Mouse (Mus musculus) T-helper 1 cell (primary cell): ENCODE results near the gene Tab1.

Experiments used
- in situ Hi-C: fragments of 300-600 bp; cut with MboI, MseI; formaldehyde crosslinking; loops from one replicate; pipeline ENCODE4 v1.15.1; 2025; ENCODE audit warnings: high pct_unique_total_duplicates

Gene Tab1

DNA sequence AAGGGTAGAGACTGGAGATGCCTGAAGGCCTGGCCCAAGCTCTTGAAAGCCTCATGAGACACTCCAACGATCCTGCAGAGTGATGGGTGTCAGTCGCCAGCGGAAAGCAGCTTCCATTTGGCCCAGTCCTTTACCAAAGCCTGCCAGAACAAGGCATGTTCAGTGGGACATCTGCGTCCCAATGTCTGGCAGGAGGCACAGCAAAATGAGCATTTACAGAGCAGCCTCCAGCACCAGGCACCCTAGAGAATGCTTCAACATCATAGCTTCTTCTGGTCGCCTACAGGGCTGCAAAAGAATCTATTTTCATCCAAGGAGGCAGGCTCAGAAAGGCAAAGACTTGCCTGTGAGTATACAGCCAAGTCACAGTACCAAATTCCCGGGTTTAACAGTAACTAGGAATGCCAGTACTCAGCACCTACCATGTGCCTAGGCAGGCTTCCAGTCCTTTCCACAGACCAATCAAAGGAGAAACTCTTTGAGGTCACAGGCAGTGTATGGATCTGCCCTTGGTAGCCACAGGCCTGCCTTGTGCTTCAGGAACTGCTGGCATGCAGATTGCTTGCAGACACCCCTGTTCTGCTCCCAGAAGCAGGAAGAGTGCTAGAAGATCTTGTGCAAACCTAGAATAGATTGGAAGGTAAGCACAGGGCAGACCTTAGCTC, 69.3 kb downstream of the Tab1 start:
- in situ Hi-C loops = no loop called here

DNA sequence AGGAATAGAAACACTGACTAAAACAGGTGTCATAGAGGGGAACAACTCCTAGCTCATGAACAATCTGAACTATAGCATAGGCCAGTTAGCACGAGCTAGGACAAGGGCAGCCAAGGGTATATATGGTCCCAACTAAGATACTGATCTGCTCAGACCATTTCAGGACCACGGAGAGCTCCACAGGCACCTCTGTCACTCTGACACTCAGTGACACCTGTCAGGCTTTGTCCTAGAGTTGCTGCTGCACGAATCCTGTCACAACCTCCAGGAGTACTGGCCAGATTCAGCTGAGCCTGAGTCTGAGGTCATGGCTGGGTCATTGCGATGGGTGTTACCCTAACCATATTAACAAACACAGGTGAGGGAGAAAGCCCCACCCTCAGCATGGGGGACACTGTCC, 70.5 kb downstream of the Tab1 start:
- in situ Hi-C loops = no loop called here

DNA sequence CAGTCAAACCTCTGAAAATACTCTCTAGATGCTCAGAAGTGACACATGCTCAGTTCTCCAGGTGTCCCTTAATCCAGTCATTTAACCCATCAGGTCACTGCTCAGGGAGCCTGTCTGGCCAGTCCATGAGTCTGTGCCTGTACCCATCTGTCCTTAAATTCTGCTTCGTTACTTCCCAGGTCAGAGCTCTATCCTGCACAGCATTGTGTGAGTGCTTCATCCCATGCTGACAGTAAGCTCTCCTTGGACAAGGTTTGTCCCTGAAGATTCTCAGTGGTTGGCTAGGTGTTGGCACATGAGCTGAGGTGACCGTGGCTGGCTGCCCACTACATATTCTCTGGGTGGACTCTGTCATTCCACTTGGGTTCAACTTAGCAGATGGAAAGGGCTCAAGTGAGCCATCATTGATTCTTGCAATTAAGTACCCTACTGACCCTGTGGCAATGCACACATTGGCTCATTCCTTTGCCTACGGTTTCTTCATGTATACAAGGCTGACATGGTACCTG, 73.2 kb downstream of the Tab1 start:
- in situ Hi-C loops = no loop called here

GRCm38 (mm10) chr15:80208446-80208845, 75.5 kb downstream of the Tab1 start:
- in situ Hi-C loops = no loop called here
